Mouse (Mus musculus): ENCODE measurements around the gene Zbed5.

GRCm38 (mm10) chr5:129909591-129909990, 14.1 kb downstream of the Zbed5 start:
- no peak for TF ChIP-seq EP300 (IDR thresholded peaks at IDR 0.05; ENCODE audit: insufficient read depth, low read depth, low read length)
- no peak for TF ChIP-seq CTCF (IDR thresholded peaks at IDR 0.05; ENCODE audit: low read depth, low read length)
